Mouse (Mus musculus) forebrain, embryonic 15.5 days (tissue): ENCODE data around the gene Cd6. TPM values are rescaled to one million over a fixed set of nuclear protein-coding genes. Genes with fewer than 3 reads are reported as not detected.

Experiments
- ATAC-seq: fragments of 200-750 bp; cut with Nextera tagmentation; replicated peaks from 2 replicates; pipeline ENCODE4 v1.8.0; 2017; ENCODE audit warnings: mild to moderate bottlenecking, moderate TSS enrichment, moderate library complexity
- H3K27ac ChIP-seq: fragments of 300-500 bp; sonication (generic); replicated peaks from 2 replicates; pipeline ENCODE4 v1.5.1; 2015; ENCODE audit warnings: mild to moderate bottlenecking, inconsistent platforms
- H3K27me3 ChIP-seq: fragments of 300-500 bp; sonication (generic); 2 replicates; pipeline ENCODE4 v1.6.1; 2015; ENCODE audit warnings: inconsistent platforms
- H3K36me3 ChIP-seq: fragments of 300-500 bp; sonication (generic); 2 replicates; pipeline ENCODE4 v1.6.1; 2015; ENCODE audit warnings: mild to moderate bottlenecking, inconsistent platforms
- H3K4me1 ChIP-seq: fragments of 300-500 bp; sonication (generic); 2 replicates; pipeline ENCODE4 v1.6.1; 2015; ENCODE audit warnings: inconsistent platforms
- H3K4me2 ChIP-seq: fragments of 300-500 bp; sonication (generic); replicated peaks from 2 replicates; pipeline ENCODE4 v1.6.1; 2015; ENCODE audit warnings: mild to moderate bottlenecking, inconsistent platforms
- H3K4me3 ChIP-seq: fragments of 300-500 bp; sonication (generic); 2 replicates; pipeline ENCODE4 v1.5.1; 2015; ENCODE audit warnings: mild to moderate bottlenecking, inconsistent platforms
- H3K9ac ChIP-seq: fragments of 300-500 bp; sonication (generic); replicated peaks from 2 replicates; pipeline ENCODE4 v1.6.1; 2015; ENCODE audit warnings: mild to moderate bottlenecking, inconsistent platforms
- H3K9me3 ChIP-seq: fragments of 300-500 bp; sonication (generic); 2 replicates; pipeline ENCODE4 v1.6.1; 2016; ENCODE audit warnings: inconsistent platforms
- WGBS: fragments of 180-500 bp; shearing (Covaris S2); methylation state at CpG from one replicate; pipeline ENCODE4 v1.1.7; 2015; ENCODE audit warnings: mixed read lengths; 5-methylcytosine and 5-hydroxymethylcytosine counted together
- polyA plus RNA-seq: library from polyadenylated mRNA; unstranded; fragments of >200 nt; fragmentation: Nextera tagmentation; extraction: Ambion mirVana; gene quantifications from 2 replicates; pipeline ENCODE4 v1.2.1, GENCODE M21; 2015

Cd6 gene
- polyA plus RNA-seq, 1 experiment from 2014 or later, result not detected

DNA sequence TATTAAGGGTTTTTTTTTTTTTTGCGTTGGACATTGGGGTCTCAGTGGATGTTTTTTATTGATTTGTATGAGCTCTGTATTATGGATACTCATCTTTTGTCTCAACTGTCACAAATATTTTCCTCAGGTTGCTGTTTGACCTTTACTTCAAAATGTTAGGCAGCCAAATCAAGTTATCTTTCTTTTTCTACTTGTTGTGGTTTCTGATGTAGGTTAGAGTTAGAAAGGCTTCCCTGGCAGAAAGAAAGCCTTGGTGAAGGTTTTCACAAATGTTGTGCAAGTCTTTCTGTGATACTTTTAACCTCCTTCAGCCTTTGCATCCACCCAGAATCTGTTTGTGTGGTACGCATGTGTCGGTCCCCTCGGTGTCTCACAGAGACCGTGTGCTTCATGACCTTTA lies 77.2 kb downstream of the Cd6 start:
- WGBS, result 94% methylated on average over 5 of the region's 5 CpGs
- no peaks in the 10 kb centered on the region for H3K4me1 ChIP-seq
- ATAC-seq, result no peak
- no peak overlapping the region for H3K9ac ChIP-seq
- no peaks in the 10 kb centered on the region for H3K27me3 ChIP-seq
- no peak overlapping the region for H3K4me3 ChIP-seq
- no peaks in the 10 kb centered on the region for H3K9me3 ChIP-seq
- no peak overlapping the region for H3K4me2 ChIP-seq
- H3K36me3 ChIP-seq, result no peaks in the 10 kb centered on the region
- no peak overlapping the region for H3K27ac ChIP-seq

DNA sequence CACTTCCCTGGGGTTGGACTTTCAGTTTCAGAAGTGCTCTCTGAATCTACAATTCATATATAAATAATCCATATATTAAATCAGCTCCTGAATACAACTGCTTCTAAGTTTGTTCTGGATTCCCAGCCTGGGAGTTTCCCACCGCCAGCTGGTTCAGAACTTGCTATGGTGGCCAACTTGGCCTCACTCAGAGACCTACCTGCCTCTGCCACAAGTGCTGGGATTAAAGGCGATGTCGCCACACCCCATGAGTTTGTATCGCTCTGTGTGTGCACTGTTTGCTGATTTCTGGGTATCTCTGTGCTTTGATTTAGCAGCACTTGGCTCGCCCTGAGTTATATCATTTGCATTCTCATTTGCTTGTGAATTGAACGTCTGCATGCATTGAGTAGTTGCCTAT lies 77.8 kb downstream of the Cd6 start:
- H3K4me1 ChIP-seq, result no peaks in the 10 kb centered on the region
- no peaks in the 10 kb centered on the region for H3K9me3 ChIP-seq
- H3K9ac ChIP-seq, result no peak overlapping the region
- WGBS, result 80% methylated on average over 6 of the region's 6 CpGs
- no peak overlapping the region for H3K4me3 ChIP-seq
- H3K27ac ChIP-seq, result no peak overlapping the region
- H3K27me3 ChIP-seq, result no peaks in the 10 kb centered on the region
- H3K4me2 ChIP-seq, result no peak overlapping the region
- ATAC-seq, result no peak
- no peaks in the 10 kb centered on the region for H3K36me3 ChIP-seq

DNA sequence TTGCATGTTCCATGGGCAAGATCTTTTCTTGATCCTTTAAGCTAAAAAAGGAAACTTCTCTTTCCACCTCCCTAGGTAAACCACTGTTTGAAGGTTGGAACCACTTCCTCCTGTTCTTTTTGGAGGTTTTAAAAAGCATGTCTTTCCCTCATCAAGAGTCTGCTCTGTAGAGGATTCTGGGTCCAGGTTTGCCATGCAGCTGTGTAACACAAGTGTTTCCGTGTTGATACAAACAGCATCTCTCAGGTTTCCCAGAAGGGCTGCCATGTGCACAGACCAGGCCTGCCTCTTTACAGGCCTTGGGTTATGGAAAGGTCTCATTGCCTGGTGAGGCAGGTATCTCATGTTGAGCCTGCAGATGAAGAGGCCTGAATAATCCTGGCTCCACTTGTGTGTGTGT lies 78.3 kb downstream of the Cd6 start:
- no peak overlapping the region for H3K9ac ChIP-seq
- 88% methylated on average over 1 of the region's 1 CpGs for WGBS
- no peaks in the 10 kb centered on the region for H3K4me1 ChIP-seq
- no peak overlapping the region for H3K4me3 ChIP-seq
- H3K27ac ChIP-seq, result no peak overlapping the region
- H3K36me3 ChIP-seq, result no peaks in the 10 kb centered on the region
- ATAC-seq, result no peak
- no peak overlapping the region for H3K4me2 ChIP-seq
- no peaks in the 10 kb centered on the region for H3K27me3 ChIP-seq
- no peaks in the 10 kb centered on the region for H3K9me3 ChIP-seq

DNA sequence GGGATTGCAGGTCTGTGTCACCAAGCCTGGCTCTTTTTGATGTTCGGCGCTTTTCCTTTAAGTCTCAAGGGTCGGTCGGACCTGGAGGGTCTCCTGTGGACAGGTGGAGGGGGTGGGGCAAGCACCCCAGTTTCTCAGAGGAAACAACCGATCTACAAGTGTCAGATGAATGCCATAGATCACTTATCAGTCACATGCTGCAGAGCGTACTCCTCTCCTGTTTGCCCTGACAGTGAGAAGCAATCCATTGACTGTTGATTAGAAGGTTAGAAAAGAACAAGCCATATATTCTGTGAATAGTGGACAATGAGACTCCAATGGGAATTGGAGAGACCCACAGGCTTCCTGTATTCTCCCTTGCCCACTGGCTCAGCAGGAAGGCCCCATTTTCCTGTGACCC lies 79.7 kb downstream of the Cd6 start:
- H3K36me3 ChIP-seq, result no peaks in the 10 kb centered on the region
- no peak overlapping the region for H3K4me3 ChIP-seq
- no peaks in the 10 kb centered on the region for H3K9me3 ChIP-seq
- H3K4me1 ChIP-seq, result no peaks in the 10 kb centered on the region
- H3K27ac ChIP-seq, result no peak overlapping the region
- 92% methylated on average over 6 of the region's 6 CpGs for WGBS
- H3K9ac ChIP-seq, result no peak overlapping the region
- ATAC-seq, result no peak
- no peak overlapping the region for H3K4me2 ChIP-seq
- no peaks in the 10 kb centered on the region for H3K27me3 ChIP-seq

DNA sequence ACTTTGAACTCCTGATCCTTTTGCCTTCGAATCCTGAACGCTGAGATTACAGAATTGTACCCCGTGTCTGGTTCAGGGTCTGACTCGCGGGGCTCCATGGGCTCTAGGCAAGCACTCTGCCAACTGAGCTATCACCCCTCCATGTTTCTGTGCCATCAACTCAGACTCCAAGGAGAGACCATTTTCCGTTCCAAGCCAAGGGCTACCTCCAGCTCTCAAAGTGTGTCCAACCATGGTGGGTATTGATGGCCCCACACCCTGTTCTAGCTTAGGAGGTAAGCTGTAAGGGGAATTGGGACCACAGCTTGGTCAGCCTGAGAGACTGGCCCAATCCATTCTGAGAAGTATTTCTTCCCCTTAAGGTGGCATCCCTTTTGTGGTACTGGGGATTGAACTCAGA lies 80.6 kb downstream of the Cd6 start:
- WGBS, result 89% methylated on average over 6 of the region's 6 CpGs
- Histone ChIP-seq H3K4me3 (no peak overlapping the region), H3K4me2 (no peak overlapping the region), H3K27ac (no peak overlapping the region), H3K9ac (no peak overlapping the region), H3K27me3 (no peaks in the 10 kb centered on the region), H3K9me3 (no peaks in the 10 kb centered on the region), H3K36me3 (no peaks in the 10 kb centered on the region), H3K4me1 (no peaks in the 10 kb centered on the region)
- no peak for ATAC-seq

DNA sequence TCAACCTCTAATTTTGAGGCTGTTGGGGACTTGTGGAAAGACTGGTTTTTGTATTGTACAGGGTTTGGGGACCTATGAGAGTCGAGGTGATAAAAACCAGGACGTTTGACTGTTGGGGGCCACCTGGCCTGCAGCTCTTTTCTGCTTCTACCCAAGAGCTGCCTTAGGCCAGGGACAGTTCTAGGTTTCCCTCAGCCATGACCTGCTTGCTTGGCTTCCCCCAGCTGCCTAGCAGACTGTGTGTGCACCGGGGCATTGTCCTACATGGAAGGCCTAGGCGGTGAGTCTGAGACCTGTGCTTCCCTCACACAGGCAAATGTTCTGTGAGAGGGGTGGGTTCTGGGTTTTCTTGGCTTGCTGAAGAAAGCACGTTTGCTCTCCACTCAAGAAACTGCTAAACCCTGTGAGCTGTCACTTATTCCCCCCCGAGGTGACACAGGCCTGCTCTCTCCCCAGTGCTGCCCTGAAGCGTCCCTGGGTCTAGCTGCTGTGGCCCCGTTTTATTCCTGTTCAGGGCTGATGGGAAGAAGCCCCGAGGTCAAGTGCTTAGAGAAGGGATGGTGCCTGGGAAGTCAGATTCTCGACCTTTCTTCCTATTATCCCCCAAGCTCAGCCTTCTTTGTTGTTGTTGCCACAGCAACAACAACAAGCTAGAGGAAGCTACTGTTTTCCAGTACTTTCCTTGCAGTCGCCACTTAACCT lies 81.3 kb downstream of the Cd6 start:
- H3K27me3 ChIP-seq, result no peaks in the 10 kb centered on the region
- H3K4me2 ChIP-seq, result no peak overlapping the region
- WGBS, result 52% methylated on average over 11 of the region's 11 CpGs
- H3K27ac ChIP-seq, result no peak overlapping the region
- no peaks in the 10 kb centered on the region for H3K36me3 ChIP-seq
- H3K9me3 ChIP-seq, result no peaks in the 10 kb centered on the region
- no peaks in the 10 kb centered on the region for H3K4me1 ChIP-seq
- no peak overlapping the region for H3K4me3 ChIP-seq
- no peak overlapping the region for H3K9ac ChIP-seq
- no peak for ATAC-seq

DNA sequence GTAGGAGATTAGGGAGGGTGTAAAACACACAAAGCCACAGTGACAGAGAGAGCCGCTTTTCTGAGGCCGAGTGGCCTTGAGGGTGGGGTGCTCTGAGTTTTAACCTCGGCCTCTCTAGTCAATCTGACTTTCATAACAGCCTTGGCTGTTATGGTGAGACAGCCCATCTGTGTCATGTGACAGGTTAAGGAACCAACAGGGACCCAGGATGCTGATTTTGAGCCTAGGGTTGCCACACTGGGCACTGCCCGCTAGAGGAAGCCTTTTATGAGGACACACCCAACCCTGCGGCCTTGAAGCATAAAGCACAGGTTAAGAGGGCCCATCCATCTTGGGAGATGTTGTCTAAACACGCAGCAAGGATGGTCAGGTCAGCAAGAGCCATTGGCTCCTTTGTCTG lies 82.1 kb downstream of the Cd6 start:
- H3K36me3 ChIP-seq, result no peaks in the 10 kb centered on the region
- H3K27me3 ChIP-seq, result no peaks in the 10 kb centered on the region
- no peak for ATAC-seq
- H3K9me3 ChIP-seq, result no peaks in the 10 kb centered on the region
- no peak overlapping the region for H3K9ac ChIP-seq
- 89% methylated on average over 6 of the region's 6 CpGs for WGBS
- no peaks in the 10 kb centered on the region for H3K4me1 ChIP-seq
- H3K4me3 ChIP-seq, result no peak overlapping the region
- no peak overlapping the region for H3K4me2 ChIP-seq
- no peak overlapping the region for H3K27ac ChIP-seq

DNA sequence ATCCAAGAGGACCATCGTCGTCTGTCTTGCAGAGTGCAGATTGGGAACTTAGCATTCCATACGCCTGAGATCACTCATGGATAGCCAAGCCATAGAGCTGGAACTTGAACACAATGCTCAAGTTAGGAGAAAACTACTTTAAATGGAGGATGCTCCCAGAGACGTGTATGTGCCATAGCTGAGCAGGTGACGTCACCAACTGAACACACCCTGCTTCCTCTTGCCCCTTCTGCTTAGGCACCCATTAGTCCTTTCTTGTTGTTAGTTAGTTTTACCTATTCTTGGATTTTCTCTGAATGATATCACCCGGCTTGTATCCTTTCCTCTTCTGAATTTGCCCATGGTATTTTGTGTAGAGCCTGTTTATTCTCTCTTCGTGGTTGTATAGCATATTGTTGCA lies 82.7 kb downstream of the Cd6 start:
- Histone ChIP-seq H3K9me3 (no peaks in the 10 kb centered on the region), H3K36me3 (no peaks in the 10 kb centered on the region), H3K4me3 (no peak overlapping the region), H3K27me3 (no peaks in the 10 kb centered on the region), H3K27ac (no peak overlapping the region), H3K4me1 (no peaks in the 10 kb centered on the region), H3K9ac (no peak overlapping the region), H3K4me2 (no peak overlapping the region)
- ATAC-seq, result no peak
- 89% methylated on average over 7 of the region's 7 CpGs for WGBS

DNA sequence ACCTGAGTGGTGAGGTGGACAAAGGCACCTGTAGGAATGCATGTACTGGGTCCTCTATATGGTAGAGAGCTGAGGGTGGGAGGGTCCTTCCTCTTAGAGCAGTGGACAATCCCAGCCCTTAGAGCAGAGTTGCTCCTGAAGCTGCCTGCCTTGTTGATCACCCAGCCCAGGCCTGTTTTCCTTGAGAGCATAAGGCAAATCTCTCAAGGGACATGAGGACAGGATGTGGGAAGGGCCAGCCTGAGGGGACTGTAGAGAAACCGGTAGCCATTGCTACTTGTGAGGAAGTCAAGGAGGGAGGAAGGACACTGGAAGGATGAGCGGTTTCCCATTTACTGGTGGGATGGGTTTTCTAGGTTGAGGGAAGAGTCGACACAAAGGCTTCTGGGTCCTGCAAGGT lies 87.3 kb downstream of the Cd6 start:
- no peaks in the 10 kb centered on the region for H3K9me3 ChIP-seq
- no peak for ATAC-seq
- no peaks in the 10 kb centered on the region for H3K36me3 ChIP-seq
- no peak overlapping the region for H3K4me2 ChIP-seq
- no peak overlapping the region for H3K4me3 ChIP-seq
- H3K9ac ChIP-seq, result no peak overlapping the region
- H3K27me3 ChIP-seq, result no peaks in the 10 kb centered on the region
- WGBS, result 81% methylated on average over 3 of the region's 3 CpGs
- H3K27ac ChIP-seq, result no peak overlapping the region
- no peaks in the 10 kb centered on the region for H3K4me1 ChIP-seq

DNA sequence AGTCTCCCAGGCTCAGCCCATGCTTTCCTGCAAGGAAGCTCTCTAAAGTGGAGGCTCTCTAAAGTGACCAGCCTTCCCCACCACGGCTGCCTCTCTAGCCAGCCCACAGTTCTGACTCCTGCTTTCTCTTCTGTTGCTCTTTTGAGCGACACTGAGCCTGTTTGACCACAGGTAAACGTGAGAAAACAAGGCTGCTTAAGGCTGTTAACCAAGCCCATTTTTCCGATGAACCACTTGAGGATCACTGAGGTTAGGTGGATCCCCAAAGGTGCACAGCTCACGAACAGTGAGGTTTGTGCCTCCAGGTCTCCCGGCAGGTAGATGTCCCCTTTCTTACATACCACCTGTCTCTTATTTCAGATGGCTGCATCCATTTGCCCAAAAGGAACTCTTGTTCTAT lies 87.7 kb downstream of the Cd6 start:
- H3K9me3 ChIP-seq, result no peaks in the 10 kb centered on the region
- H3K4me2 ChIP-seq, result no peak overlapping the region
- no peaks in the 10 kb centered on the region for H3K4me1 ChIP-seq
- WGBS, result 81% methylated on average over 6 of the region's 6 CpGs
- no peak overlapping the region for H3K9ac ChIP-seq
- ATAC-seq, result no peak
- H3K4me3 ChIP-seq, result no peak overlapping the region
- no peak overlapping the region for H3K27ac ChIP-seq
- H3K27me3 ChIP-seq, result no peaks in the 10 kb centered on the region
- H3K36me3 ChIP-seq, result no peaks in the 10 kb centered on the region

DNA sequence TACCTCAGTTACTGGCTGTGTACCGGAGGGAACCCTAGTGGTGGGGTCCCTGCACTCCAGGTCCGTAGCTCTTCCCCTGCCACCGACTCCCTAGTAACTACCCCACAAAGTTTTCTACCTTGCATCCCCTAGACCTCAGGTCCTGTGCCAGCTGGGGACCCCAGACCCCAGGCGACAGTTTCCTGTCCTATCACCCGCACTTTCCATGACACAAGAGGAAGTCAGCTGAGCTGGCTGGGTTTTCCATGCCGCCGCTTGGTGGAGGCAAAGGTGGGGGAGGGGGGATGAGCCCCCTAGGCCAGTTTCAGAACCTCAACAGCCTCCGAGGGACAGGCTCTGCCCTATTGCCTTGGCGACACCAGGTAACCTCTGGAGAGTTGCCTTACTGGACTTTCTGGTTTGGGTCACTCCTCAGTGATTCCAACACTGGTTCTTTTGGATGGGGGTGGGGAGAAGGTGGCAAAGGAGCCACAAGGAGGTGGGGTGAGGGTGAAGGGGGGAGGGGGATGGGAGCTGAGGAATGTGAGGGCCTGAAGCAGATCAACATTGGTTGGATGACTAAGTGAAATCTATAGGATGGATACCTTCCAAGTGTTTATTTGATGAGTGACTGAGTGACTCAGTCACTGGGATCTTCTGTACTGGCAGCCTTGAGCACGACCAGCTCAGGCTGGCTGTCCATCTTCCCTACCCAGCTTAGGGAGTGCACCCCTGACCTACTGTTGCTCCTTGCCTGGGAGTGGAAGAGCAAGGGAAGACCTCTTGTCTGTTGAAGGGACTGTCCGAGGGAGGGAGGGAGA lies 89.0 kb downstream of the Cd6 start:
- Histone ChIP-seq H3K4me2 (no peak overlapping the region), H3K9ac (no peak overlapping the region), H3K27ac (no peak overlapping the region), H3K4me3 (no peak overlapping the region), H3K27me3 (no peaks in the 10 kb centered on the region), H3K4me1 (no peaks in the 10 kb centered on the region), H3K36me3 (no peaks in the 10 kb centered on the region), H3K9me3 (no peaks in the 10 kb centered on the region)
- no peak for ATAC-seq
- 55% methylated on average over 11 of the region's 11 CpGs for WGBS

DNA sequence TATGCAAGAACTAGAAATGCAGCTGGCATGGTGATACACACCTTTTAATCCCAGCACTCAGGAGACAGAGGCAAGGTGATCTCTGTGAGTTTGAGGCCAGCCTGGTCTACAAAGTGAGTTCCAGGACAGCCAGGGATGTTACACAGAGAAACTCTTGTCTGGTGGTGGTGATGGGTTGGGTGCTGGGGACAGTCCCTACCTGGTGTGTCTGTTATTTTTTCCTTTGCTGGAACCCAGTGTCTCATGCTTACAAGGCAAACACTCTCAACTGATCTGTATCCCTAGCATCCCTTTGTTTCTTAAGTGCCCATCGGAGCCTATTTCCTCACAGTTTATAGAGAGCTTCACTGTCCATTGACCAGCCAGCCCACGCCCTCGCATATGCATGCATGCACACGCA lies 89.9 kb downstream of the Cd6 start:
- H3K4me2 ChIP-seq, result no peak overlapping the region
- H3K27me3 ChIP-seq, result no peaks in the 10 kb centered on the region
- H3K36me3 ChIP-seq, result no peaks in the 10 kb centered on the region
- no peak overlapping the region for H3K4me3 ChIP-seq
- no peak overlapping the region for H3K9ac ChIP-seq
- H3K9me3 ChIP-seq, result no peaks in the 10 kb centered on the region
- WGBS, result 98% methylated on average over 4 of the region's 4 CpGs
- no peaks in the 10 kb centered on the region for H3K4me1 ChIP-seq
- no peak overlapping the region for H3K27ac ChIP-seq
- no peak for ATAC-seq
